Mouse (Mus musculus) thymus, postnatal 25 days (tissue): ENCODE data around the gene Zfp385a.
"Not testable (repeated sequence)": the region's sequence is repeated elsewhere in the genome, so short reads cannot be mapped to it uniquely, and the experiment has no call there.

Experiments used
- DNase-seq: peaks from one replicate; pipeline ENCODE4 v3.0.0; 2022

The Zfp385a gene

DNA sequence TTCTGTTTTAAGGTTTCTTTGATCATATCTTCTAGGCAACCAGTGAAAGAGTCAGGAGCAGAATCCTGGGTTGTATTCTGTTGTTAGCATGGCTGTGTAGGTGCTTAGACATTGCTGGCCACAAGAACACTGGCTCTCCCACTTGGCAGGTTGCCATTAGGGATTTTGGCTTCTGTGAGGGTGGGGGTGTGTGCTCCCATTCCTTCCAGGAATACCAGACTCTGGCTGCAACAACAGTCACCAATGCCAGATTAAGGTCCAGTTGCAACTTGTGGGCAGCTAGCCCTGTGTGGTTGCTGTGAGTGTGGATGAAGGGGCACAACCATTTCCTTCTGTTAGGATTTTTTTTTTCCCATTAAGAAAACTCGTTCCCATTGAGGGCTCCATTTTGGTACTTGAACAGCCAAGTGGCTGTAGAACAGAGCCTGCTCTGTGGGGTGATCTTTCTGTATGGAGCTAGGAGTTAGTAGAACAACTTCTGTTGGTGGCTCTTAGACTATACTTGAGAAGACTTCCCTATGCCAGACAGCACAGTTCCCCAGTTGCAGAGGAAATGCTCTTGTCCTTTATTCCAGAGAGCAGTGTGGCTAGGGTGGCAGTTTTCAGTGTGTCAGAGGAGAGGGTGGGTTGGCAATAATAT, 54.0 kb downstream of the Zfp385a start:
- no peak for DNase-seq

DNA sequence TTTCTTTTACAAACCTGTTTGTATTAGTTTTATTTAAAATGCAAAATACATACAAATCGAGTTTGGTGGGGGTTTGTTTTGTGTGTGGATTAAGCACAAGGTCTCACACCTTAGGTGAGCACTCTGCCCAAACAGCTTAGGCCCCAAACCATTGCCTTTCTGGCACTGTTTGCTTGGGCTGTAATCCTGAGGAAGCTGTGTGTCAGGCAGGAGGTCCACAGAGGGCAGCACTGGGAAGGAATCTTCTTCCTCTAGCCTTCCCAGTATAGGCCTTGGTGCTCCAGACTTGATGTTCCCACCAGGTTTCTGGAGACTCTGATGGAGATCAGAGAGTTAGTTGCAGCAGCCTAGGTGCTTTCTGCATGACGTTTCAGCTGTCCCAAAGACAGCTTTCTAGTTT, 55.2 kb downstream of the Zfp385a start:
- DNase-seq, result no peak

DNA sequence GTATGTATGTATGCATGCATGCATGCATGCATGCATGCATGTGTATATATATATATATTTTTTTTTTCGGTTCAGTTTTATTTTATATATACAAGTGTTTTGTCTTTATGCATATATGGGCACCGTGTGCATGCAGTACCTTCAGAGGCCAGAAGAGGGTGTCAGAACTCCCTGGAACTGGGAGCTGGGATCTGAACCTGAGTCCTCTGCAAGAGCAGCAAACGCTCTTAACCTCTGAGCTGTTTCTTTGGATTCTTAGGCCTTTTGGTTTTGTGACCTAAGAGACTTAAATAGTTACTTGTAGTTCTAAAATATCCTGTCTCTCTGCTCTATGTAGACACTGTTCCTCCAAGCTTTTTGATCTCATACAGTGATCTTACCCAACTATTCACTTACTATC, 55.8 kb downstream of the Zfp385a start:
- DNase-seq, result peak; percentile 54

DNA sequence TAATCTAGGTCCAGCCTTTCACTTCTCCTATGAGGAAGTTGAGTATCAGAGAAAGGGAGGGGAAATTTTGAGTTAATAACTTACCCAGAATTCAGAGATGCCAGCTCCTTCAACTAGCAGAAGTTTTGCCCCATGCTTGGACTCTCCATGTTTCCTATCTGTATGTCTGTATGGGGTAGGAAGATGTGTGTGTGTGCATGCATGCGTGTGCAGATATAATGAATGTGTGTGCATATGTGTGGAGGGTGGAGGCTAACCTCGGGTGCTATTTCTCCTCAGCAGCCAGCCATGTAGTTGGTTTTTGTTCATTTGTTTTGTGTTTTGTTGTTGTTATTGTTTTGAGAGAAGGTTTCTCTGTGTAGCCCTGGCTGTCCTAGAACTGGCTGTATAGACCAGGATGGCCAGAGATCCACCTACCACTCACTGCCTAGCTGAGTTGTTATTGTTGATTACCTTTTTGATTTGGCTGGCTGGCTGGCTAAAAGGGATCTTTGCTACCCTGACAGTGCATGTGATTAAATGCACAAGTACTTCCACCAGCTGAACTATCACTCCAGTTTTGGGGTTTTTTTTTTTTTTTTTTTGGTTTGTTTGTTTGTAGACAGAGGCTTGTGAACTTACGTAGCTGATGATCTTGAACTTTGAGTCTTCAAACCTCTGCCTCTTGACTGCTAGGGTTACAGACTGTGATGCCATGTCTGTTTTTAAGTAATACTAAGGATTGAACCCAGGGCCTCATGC, 58.3 kb downstream of the Zfp385a start:
- no peak for DNase-seq

DNA sequence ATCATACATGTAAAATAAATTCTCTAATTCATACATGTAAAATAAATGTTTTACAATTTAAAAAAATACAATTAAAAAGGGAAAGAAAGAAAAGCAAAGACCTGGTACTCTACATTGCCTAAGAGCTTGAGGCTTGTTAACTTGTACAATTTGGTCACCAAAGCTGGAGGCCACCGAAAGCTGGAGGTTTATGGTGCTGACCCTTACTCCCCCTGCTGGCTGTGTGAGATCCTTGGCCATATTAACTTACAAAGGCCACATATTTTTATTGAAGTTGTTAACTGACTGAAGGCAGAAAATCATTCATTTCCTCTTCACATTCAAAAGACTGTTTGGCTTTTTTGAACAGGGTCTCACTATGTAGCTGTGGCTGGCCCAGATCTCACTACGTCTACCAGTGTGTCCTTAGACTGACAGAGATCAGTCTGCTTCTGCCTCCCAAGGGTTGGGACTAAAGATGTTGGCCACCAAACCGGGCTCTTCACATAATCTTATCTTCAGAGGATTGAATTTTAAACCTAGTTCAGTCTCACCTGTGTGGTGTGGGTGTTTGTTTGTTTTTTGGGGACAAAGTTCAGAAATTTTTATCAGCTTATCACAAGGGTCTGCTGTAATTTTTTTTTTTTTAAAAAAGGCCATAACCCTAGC, 59.0 kb downstream of the Zfp385a start:
- no peak for DNase-seq

DNA sequence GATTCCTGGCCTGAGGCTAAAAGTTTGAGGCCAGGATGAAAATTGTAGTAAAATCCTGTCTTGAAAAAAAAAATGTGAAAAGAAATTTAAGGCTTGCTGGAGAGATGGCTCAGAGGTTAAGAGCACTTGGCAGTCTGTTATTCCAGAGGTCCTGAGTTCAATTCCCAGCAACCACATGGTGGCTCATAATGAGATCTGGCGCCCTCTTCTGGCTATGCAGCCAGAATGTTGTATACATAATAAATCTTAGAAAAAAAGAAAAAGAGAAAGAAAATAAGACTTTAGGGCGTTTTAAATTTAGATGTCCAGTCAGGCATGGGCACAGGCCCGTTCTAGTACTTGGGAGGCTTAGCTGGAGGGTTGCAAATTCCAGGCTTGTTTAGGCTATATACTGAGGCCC, 60.1 kb downstream of the Zfp385a start:
- peak; percentile 46 for DNase-seq

DNA sequence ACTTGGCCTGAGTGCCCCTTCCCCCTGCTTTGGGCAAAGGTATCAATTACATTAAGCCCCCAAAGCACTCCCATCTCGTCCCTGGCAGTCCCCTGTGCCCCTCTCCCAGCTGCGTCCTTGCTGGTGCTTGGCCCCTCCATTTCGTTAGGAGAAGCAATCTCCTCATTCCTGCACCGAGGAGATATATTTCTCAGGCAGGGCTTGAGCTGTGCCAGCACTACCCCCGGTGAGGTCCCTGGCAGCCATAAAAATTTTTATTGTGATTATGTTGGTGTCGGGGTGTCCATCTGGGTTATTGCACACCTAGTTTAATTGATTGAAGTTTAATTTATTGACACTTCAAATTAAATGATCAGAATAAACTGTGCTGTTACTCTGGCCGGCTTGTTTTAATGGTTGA, 61.9 kb downstream of the Zfp385a start:
- DNase-seq, result no peak

DNA sequence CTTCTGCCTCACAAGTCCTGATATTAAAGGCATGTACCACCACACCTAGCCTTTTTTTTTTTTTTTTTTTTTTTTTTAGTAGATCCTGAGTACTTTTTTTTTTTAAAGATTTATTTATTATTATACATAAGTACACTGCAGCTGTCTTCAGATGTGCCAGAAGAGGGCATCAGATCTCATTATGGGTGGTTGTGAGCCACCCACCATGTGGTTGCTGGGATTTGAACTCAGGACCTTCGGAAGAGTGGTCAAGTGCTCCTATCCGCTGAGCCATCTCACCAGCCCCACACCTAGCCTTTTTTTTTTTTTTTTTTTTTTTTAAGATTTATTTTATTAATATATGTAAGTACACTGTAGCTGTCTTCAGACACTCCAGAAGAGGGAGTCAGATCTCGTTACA, 64.0 kb downstream of the Zfp385a start:
- not testable (repeated sequence) for DNase-seq

DNA sequence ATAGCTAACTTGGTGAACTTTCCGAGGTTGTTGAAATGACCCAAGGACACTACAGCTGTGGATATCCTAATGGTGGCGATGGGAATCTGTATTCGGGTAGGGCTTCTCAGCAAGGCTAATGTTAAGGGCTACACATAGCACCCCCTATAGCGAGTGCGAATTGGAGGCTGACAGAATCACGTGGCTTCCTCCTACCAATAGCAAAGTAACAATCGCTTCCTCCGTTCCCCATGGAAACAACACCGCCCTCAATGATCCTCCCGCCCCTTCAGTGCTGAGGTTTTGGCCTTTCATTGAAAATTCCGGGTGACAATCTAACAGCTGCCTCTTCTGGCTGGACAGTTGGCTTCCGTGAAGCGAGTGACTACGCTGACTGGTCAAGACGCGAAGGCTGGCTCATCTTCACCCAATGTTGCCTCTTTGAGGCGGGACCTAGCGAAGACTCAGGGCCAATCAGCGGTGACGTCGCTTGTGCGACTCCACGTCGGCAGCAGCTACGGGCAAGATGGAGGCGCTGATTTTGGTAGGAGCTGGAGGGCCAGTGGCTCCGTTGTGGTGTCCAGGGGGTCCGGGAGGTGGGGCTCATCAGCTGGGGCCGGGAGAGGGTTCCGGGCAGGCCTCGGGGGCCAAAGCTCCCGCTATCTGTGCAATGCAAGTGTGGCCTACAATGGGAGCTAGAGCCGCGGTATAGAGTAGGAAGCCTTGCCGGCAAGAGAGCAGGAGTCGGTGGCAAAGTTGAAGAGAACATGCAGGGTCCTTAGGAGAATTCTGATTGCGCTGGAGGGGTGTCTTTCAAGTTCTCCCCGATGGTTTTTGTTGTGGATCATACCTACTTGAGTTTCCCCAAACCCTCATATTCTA, 67.2 kb downstream of the Zfp385a start, which contains the start of gene Copz1:
TSS of gene Copz1 (plus strand) at position 296 of the 861 bp plus-strand sequence.
- peak; percentile 91 for DNase-seq

DNA sequence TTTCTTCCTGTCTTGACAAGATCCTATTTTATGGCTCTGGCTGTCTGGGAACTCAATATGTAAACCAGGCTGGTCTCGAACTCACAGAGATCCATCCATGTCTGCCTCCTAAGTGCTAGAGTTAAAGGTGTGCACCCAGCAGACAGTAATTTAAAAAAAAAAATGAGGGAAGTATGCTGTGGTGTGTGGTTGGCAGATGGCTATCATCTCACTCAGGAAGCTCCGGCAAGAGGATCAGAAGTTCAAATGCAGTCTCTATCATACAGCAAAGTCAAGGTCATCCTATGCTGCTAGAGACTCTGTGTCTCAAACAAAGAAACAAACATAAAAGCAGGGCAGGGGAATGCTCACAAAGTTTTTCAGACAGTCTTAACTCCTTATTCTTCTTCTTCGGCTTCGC, 71.0 kb downstream of the Zfp385a start:
- DNase-seq, result no peak

DNA sequence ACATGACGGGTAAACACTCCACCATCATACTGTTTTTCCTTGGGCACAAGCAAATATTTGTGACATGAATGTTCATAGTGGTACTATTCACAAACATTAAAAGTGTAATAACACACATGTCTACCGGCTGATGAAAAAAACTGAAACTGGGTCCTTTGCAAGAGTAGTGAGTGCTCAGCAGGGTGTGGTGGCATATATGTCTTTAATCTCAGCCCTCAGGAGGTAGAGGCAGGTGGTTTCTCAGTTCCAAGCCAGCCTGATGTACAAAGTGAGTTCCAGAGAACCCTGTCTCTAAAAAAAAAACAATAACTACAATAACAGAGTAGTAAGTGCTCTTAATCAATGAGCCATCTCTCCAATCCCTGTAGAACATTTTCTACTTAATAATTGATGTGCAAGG, 75.1 kb downstream of the Zfp385a start:
- no peak for DNase-seq
